Mouse (Mus musculus) kidney, postnatal 10 days (tissue): Measurements from ENCODE around the gene Trim14.
A peak's percentile ranks its signal among the peaks of the same experiment; 100 is the strongest.

ENCODE experiments used
- DNase-seq: peaks from one replicate; pipeline ENCODE4 v3.0.0; 2021; ENCODE audit warnings: mixed read lengths

Gene Trim14

DNA sequence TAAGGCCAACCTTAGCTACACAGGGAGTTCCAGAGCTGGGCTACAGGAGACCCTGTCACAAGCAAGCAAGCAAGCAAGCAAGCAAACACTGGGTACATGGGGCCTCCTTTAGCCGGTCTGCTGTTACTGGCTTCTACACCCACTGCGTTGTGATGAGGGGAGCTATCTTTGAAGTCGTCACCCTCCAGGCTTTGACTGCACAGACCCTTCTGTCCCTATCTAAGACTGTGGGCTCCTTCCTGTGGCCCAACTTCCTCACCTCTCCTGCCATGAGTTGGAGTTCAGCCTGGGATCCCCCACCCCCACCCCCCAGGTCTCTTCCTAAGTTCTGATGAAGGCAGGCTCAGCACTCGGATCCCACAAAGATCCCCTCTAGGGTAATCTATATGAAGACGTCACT lies 26.1 kb upstream of the Trim14 start:
- DNase-seq = peak; percentile 3

DNA sequence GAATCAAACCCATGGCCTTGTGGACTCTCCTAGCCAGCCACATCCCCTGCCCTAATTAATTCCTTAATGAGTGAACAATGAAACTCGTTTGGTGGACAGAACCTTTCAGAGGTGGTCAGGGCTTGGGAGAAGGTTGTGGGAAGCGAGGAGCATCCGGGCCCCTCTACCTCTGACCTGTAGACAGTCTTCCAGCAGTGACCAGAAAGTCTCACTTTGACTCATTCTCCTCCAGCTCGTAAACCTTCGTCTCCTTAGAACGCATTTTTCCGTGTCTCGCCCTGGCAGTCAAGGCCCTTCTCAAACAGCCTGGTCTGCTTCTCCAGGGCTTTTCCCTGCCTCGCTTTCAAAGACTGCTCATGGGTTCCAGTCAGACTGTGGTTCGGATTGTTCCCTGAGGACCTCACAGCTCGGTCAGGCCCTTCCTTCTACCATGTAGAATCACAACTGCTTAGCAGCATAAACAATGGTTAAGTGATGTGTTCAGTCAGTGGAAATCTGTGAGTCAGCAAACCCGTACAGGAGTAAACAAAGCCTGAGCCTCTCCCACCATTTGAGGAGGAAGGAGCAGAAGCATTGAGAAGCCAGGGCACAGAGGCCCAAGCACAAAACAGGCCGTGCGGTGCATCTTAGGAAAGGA lies 24.2 kb upstream of the Trim14 start:
- DNase-seq = no peak

GRCm38 (mm10) chr4:46558672-46559667 lies 23.0 kb upstream of the Trim14 start:
- peak; percentile 1 for DNase-seq

GRCm38 (mm10) chr4:46556933-46557332 lies 21.0 kb upstream of the Trim14 start:
- no peak for DNase-seq

GRCm38 (mm10) chr4:46555762-46556161 lies 19.8 kb upstream of the Trim14 start:
- no peak for DNase-seq

DNA sequence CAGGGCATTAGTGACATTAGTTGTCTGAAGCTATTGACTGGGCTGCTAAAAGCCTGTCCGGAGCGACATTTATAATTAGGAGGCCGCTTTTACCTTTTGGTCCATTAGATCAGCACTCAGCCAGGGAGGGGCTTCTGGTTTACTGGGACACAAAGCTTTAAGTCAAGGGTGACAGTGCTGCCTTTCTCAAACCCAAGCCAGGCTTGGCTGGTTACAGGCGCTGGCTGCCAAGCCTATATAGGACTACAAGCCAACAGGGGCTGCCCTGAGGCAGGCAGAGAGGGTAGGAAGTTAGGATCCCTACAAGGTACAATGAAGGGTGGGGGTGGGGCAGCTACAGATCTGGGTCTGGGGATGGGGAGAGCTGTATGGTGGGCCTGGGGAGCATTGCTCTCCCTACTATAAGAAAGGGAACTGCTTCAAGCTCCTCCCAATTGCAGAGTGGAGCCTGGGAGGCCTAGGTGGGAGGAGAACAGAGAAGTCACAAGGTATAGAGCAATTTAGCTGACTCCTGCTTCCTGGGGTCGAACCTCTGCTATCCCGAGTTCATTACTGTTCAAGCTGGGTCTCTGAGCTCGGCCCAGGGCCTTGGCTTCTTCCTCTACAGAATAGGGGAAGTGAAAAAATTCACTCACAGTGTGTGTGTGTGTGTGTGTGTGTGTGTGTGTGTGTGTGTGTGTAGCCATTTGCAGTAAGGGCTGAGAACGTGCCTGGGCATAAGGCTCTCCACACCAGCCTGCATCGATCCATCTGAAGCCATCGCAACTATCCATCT lies 18.5 kb upstream of the Trim14 start:
- no peak for DNase-seq

DNA sequence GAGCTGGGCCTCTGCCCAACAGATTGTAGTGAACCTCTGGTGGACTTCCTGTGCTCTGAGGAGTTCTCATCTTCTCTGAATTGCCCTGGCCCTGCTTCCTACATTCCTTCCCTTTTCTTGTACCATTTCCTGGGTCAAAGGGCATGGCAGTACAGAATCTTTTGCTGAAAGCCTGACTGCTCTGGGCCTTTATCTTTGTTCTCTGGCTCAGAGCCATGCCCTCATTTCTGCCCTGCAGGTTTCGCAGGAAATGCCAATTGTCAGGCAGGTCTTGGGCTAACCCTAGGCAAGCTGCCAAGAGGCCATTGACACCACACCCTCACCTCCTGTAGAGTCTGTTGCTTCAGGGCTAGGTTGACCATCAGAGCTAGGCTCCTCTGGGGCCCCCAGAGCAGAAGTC lies 17.9 kb upstream of the Trim14 start:
- peak; percentile 77 for DNase-seq

DNA sequence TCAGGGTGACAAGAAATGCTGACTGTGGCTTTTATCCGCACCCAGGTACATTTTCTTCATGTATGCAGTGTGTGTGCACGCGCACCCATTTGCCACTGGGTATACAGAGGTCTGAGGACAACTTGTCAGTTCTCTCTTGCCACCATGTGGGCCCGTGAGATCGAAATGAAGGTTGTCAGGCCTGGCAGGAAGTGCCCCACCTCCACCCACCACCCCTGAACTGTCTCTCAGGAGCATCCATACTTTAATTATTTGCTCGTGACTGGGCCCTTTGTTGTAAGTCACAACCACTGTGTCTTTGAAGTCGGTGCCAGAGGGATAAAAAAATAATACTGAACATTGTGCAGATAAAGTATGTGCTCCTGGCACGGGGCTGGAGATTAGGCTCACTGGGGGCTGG lies 14.5 kb upstream of the Trim14 start:
- DNase-seq = no peak

DNA sequence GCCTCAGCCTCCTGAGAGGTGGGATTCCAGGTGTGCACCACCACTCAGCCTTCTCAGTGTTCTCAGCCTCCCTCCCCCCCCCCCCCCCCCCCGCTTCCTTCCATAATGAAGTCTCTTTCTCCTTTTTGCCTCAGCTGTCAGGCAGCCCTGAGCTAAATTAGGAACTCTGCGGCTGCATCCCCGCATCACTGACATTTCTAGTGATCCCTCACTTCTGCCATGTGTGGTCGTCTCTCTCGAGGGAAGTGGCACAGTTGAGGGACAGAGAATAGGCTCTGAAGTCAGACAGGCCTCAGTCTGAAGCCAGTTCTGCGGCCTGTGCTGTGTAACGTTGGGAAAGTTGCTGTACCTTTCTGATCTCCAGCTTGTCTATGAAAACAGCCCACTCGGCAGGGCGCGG lies 14.0 kb upstream of the Trim14 start:
- DNase-seq = no peak

GRCm38 (mm10) chr4:46546709-46547108 lies 10.8 kb upstream of the Trim14 start:
- DNase-seq = no peak

DNA sequence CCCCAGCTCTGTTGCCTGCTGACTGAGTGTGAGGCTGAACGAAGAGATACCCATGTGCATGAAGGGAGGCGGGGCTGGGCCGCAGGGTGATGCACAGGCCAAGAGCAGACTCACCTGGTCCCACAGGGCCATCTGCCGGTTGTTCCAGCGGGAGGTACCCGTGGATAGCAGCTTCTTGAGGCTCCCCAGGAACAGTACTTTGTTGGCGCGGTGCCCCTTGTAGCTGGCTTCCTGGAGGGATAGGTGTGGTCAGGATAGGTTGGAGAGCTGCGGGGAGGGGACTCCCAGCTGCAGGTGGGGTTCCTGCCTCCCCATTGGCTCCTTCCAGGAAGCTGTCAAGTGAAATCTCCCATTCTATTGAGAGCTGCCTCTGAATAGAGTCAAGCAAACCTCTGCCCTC lies 9.6 kb upstream of the Trim14 start:
- DNase-seq = peak; percentile 32

DNA sequence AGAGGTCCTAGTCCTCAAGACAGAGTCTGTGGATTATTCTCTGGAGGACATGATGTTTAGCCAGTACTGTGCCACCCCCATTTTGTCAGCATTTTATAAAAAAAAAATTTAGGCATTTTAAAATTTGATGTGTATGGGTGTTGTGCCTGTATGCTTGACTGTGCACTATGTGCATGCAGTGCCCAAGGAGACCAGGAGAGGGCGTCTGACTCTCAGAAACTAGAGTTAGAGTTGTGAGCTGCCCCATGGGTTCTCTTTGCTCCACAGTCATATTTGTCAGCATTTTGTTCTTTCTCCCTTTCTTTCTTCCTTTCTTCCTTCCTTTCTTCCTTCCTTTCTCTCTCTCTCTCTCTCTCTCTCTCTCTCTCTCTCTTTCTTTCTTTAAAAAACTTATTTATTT lies 8.4 kb upstream of the Trim14 start:
- no peak for DNase-seq

DNA sequence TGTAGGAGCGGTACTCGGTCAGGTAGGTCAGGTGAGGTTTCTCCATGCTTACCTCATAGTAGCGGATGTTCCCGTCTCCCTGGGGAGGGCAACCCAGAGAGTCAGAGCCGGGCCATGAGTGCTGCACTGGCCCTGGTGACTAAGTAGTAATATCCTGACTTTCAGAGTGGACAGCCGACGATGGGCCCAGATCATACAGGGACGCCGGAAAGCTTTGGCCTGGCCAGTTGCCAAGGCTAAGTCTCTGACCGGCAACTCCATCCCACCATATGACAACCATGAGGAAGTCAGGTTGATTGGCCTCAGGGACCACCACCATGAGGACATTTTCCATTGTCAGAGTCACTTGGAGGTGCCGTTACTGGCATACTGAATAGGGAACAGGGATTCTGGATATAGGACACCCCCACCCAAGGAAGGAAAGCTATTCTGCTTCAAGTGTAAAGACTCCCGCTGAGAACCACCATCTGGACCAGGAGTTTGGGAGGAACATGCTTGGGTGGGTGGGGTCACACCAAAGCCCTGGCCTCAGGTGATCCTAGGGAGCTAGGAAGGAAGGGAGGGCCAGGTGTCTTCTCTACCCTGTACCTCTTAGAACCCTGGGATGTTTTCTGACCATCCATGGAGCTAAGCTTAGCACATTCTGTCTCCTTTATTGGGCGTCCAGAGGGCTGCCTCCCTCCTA lies 7.6 kb upstream of the Trim14 start:
- no peak for DNase-seq

- DNase-seq = no peak
Observed at GRCm38 (mm10) chr4:46541707-46542106, 5.8 kb upstream of the Trim14 start.

- DNase-seq = no peak
Observed at GRCm38 (mm10) chr4:46539167-46539566, 3.2 kb upstream of the Trim14 start.

- DNase-seq = no peak
Observed at GRCm38 (mm10) chr4:46535094-46535830, 679 bp downstream of the Trim14 start.

GRCm38 (mm10) chr4:46533934-46534720 lies 1.8 kb downstream of the Trim14 start:
- peak; percentile 27 for DNase-seq

DNA sequence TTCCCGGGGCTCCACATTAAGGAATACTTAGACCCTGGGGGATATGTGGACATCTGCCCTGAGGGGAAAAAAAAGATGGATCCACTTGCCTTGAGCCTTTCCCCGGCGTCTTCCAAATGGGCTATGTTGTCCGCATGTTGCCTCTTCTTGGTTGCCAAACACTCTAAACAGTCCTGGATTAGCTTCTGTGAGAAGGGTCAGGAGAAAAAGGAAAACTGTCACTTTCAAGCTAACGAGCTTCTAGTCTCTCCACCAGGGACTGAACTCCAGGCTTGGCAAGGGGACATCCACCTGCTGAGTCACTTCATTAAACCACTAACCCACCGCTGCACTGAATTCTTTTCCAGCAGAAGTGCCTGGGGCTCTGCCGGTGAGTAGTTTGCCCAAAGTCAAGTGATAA lies 3.0 kb downstream of the Trim14 start:
- DNase-seq = no peak

GRCm38 (mm10) chr4:46532511-46532910 lies 3.4 kb downstream of the Trim14 start:
- no peak for DNase-seq

- no peak for DNase-seq
Observed at GRCm38 (mm10) chr4:46529722-46530121, 6.2 kb downstream of the Trim14 start.

GRCm38 (mm10) chr4:46527558-46527926 lies 8.4 kb downstream of the Trim14 start:
- DNase-seq = no peak
